Mouse (Mus musculus): ENCODE data around the gene Usp6nl.

Usp6nl gene

DNA sequence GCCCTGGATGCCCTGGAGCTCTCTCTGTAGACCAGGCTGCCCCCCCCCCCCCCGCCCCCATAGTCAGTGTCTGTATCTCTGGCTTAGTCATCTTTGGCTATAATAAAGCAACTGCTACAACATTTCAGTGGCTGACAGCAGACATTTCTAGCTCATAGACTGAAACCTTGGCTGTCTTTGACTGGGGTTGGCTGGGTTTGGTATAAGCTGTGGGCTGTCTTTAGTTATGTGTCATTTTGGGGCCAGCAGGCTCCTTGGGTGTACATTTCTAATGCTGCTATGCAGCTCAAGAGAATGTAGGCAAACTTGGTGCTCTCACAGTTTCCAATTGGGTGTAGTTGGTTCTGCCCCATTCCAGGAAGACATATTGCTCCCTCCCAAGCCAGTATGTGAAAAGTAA lies 11.1 kb downstream of the Usp6nl start:
- DNase-seq (ENCODE audit: inconsistent ontology term), result peak; percentile 44

DNA sequence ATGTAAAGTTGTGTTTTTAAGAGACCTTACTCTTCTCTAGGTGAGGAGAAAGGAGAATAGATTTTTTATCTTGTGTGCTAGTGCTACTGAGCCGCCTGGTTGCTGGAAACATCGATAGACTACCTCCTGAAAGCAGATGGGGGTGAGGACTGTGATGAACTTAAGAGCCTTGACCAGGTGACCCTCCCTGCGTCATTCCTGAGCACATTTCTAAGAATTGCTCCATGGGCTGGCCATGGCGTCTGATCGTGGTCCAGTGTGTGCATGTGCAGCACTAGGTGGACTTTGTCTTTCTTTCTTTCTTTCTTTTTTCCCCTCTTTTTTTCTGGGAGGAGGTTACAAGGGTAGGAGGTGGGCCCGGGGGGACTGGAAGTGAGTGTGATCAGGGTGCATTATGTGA lies 11.5 kb downstream of the Usp6nl start:
- no peak for DNase-seq (ENCODE audit: inconsistent ontology term)

DNA sequence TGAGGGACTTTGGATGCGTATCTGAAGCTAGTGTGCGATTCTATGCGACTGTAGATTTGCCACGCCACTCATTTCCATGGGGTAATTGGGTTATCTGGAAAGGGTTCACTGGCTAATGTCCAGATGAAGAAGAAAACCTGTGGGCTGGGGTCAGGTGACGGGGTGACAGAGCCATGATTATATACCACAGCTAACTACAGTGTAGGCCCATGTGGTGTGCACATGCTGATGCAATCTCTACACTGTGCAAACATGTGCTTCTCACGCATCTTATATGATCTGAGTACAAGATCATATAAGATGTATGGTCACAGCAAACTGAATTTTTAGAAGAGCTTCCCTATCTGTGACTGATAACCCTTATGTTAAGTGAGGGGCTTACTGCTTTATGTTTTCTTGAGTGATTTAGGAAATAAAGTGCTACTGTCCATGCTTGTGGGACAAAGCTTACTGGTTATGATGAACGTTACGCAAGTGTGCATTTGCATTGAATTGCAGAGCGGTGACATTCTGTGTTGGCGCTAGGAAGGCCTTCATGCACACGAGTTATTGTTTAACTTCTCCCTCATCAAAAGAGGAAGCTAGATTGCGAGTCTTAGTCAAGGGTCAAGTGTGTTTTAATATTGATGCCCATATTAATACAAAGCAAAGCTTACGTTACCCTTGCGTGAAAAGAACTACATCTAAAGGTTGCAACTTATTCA lies 12.7 kb downstream of the Usp6nl start:
- no peak for DNase-seq (ENCODE audit: inconsistent ontology term)

DNA sequence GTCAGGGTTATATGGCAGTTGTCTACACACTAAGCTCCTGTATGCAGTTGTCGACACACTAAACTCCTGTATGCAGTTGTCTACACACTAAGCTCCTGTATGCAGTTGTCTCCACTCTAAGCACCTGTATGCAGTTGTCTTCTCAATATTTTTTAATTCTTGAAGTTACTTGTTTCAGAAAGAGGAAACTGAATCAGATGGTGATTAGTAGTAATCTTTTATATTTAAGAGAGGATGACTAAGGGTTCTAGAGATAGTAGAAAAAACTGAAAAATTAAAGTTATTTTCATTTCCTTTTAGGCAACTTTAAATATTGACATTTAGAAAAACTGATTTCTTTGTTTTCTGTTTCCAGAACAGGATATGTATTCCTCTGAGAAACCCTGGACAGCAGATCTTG lies 13.5 kb downstream of the Usp6nl start:
- DNase-seq (ENCODE audit: inconsistent ontology term), result no peak

GRCm38 (mm10) chr2:6336649-6337048 lies 14.2 kb downstream of the Usp6nl start:
- DNase-seq (ENCODE audit: inconsistent ontology term), result no peak

DNA sequence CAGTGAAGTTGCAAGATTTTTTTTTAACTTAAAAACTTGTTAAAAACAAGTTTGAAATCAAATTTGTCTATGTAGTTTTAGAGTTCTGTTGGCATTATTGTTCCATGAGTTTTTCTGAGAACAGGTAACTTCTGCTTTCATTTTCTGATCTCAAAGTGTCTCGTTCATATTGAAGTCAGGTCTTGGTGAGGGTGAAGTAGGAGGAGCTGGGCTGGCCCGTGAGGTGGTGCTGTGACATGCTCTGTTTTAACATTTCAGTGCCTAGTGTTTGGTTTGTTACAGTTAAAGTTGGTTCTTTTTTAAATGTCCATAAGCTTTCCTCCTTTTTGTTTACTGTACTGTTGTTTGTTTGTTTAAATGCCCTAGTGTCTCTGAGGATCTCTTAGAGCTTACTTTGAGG lies 15.0 kb downstream of the Usp6nl start:
- no peak for DNase-seq (ENCODE audit: inconsistent ontology term)

GRCm38 (mm10) chr2:6338031-6338629 lies 15.7 kb downstream of the Usp6nl start:
- no peak for DNase-seq (ENCODE audit: inconsistent ontology term)

- no peak for DNase-seq (ENCODE audit: inconsistent ontology term)
These were observed 18.0 kb downstream of the Usp6nl start for GRCm38 (mm10) chr2:6340439-6340838.

- no peak for DNase-seq (ENCODE audit: inconsistent ontology term)
These were observed 19.0 kb downstream of the Usp6nl start for GRCm38 (mm10) chr2:6341496-6341895.

DNA sequence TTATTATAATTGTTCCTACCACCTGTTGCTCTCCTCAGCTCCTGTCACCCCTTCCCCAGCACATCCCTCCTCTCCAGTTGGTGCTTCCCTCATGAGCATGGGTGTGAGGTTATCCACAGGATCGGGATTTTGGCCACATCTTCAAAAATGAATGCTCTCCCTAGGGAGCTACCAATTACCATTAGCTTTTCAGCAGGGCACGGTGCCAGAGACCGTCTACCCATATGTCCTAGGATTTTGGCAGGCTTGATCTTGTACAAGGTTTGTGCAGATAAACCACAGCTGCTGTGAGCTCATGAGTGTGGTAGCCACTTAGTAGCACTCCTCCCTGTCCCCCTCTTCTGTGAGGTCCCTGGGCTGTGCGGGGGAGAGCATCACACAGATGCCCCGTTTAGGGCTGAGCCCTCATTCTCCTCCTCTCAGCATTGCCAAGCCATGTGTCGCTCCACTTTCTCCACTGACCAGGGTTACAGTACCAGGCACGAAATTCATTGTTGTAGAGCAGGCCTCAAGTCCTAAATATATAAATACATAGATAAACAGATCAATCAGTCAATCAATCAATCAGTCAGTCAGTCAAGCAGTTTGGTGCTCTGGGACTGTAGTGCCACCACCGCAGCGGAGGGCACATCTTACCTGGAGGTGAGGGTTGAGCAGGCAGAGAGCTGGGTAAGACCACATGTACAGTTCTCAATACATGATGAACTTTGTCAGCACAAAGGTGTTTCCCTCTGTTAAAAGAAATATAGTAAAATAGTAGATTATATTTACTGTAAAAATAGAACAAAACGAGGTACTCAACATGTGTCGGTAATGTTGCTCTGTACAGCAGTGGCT lies 27.0 kb downstream of the Usp6nl start:
- DNase-seq (ENCODE audit: inconsistent ontology term), result peak; percentile 56

DNA sequence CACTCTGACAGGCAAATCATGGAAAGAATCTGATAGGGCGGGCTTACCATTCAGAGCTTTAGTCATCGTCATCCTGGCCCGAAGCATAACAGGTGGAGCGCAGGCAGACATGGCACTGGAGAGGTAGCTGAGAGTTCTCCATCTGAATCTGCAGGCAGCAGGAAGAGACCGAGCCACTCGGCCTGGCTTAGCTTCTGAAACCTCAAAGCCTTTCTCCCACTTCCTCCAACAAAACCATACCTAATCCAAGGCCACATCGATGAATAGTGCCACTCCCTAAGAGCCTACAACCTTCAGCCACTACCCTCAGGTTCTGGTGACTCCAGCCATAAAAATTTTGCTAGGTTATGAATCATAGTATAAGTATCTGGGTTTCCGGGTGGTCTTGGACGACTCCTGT lies 27.7 kb downstream of the Usp6nl start:
- no peak for DNase-seq (ENCODE audit: inconsistent ontology term)

- no peak for DNase-seq (ENCODE audit: inconsistent ontology term)
These were observed 28.6 kb downstream of the Usp6nl start for GRCm38 (mm10) chr2:6350931-6351695.

- no peak for DNase-seq (ENCODE audit: inconsistent ontology term)
These were observed 30.1 kb downstream of the Usp6nl start for GRCm38 (mm10) chr2:6352541-6352971.

GRCm38 (mm10) chr2:6353060-6353459 lies 30.6 kb downstream of the Usp6nl start:
- DNase-seq (ENCODE audit: inconsistent ontology term), result no peak

DNA sequence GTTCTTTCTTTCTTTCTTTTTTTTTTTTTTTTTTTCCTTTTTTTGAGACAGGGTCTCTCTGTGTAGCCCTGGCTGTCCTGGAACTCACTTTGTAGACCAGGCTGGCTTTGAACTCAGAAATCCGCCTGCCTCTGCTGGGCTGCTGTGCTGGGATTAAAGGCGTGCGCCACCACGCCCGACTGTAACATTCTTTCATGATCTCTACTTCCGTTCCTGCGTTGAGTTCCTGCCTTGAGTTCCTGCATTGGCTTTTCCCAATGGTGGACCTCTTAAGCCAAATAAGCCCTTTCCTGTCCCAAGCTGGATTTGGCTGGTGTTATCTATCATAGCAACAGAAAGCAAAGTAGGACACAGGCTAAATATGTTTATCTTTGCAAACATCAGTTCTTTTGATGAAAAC lies 34.8 kb downstream of the Usp6nl start:
- no peak for DNase-seq (ENCODE audit: inconsistent ontology term)

- DNase-seq (ENCODE audit: inconsistent ontology term), result peak; percentile 84
These were observed 37.2 kb downstream of the Usp6nl start for GRCm38 (mm10) chr2:6359645-6360044.

DNA sequence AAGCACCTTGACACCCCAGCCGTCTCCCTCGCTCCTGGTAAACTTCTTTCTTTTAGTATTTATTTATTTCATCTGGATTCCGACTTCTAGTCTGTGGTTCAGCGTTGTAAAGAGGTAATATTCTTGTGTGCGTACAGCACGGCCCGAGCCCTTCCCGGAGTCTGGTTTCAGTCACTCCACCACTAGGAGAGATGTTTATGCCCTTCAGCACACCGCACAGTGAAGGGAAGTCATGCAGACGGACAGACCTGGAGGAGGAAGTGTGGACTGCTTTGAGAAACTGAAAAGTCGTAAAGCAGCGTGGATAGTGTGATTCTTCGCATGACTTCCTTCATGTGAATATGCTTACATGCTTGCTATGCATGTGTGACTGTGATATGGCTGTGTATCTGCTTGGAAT lies 40.7 kb downstream of the Usp6nl start:
- no peak for DNase-seq (ENCODE audit: inconsistent ontology term)

DNA sequence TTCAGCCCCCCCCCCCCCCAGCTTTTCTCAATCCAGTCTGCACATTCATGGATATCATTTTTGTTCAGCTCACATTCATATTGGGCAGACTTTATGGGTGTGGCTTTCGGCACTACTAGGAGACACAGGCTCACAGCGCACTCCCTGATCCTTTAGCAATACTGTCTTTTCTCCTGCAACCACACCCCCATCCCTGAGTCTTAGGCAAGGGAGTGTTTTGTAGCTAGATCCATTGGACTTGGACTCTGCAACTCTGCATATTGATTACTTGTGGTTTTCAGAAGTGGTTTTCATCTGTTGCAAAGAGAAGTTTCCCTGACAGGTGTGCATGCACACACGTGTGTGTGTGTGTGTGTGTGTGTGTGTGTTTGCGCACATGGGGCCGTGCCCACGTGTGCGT lies 41.5 kb downstream of the Usp6nl start:
- no peak for DNase-seq (ENCODE audit: inconsistent ontology term)

GRCm38 (mm10) chr2:6366521-6366928 lies 44.1 kb downstream of the Usp6nl start:
- peak; percentile 87 for DNase-seq (ENCODE audit: inconsistent ontology term)

DNA sequence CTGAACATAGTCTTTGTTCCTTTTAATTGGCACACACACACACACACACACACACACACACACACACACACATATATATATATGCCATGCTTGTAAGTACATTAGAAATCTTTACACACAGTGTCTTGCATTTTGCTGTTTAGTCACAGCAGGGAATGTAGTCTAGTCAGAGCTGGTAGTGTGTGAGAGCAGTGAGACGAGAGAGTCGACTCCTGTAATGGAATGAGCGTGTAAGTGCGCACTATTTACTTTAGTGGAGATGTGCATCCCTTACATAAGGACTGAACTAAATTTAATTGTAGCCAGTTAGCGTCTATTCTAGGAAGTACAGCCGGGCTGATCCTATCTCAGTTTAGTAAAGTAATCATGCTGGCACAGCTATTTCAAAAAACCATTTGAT lies 44.5 kb downstream of the Usp6nl start:
- no peak for DNase-seq (ENCODE audit: inconsistent ontology term)

DNA sequence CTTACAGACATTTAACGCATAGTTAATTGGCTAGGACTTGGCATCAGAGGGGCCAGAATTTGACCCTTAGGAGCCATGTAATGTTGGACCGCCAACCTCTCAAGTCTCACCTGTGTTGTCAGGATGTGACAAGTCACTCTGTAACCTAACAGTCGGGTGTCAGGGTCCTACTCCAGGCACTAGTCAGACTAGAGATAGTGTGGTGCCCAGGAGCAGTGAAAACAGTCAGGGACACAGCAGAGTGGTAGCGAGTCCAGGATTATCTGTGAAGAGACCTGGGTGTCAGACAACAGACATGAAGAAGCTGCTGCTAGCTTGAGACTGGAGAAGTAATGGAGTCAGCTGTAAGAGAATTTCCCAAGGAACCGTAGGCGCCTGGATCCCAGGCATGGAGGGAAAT lies 45.0 kb downstream of the Usp6nl start:
- DNase-seq (ENCODE audit: inconsistent ontology term), result no peak

DNA sequence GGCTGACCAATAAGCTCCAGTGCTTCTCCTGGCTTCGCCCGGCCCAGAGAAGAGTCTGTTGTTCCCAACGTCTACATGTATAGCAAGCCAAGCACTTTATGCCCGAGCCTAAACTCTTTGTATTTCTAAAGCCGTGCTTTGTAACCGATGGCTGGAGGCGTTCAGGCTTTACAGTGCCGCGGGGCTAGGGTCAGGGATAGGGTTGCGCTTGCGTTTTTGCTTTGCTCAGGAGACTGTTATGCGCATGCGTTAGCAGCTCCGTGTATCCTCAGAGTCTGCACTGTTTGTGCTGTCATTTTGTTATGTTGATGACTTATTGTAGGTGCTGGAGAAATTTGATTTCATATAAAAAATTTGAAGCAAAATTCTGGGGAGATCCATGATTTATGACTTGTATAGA lies 51.7 kb downstream of the Usp6nl start:
- no peak for DNase-seq (ENCODE audit: inconsistent ontology term)
